Mouse (Mus musculus) CH12.LX (cell line): ENCODE data around the gene Atp6ap1. TPM values are rescaled to one million over a fixed set of nuclear protein-coding genes. Genes with fewer than 3 reads are reported as not detected.

ENCODE experiments used
- DNase-seq: peaks from one replicate; pipeline ENCODE4 v3.0.0-alpha.2; 2013; ENCODE audit errors: extremely low read depth
- H3K27ac ChIP-seq: 2 replicates; pipeline ENCODE4 v1.5.1; 2012; ENCODE audit warnings: low read depth, mild to moderate bottlenecking, control low read depth, moderate library complexity; ENCODE audit not compliant: insufficient read depth
- H3K27me3 ChIP-seq: replicated peaks from 2 replicates; pipeline ENCODE3; 2012; ENCODE audit warnings: inconsistent platforms
- H3K36me3 ChIP-seq, 2 experiments: replicated peaks in 1 of 2; 2 replicates each; pipeline versions ENCODE3 to v1.6.1; 2012; ENCODE audit warnings: inconsistent platforms in 1 of 2, low read length in 1 of 2, mild to moderate bottlenecking in 1 of 2, mixed read lengths in 1 of 2, moderate library complexity in 1 of 2; ENCODE audit not compliant: control insufficient read depth in 1 of 2, insufficient read depth in 1 of 2
- H3K4me1 ChIP-seq, 2 experiments: 2 replicates each; pipeline ENCODE4 v1.6.1; 2012; ENCODE audit warnings: inconsistent platforms in 1 of 2, moderate library complexity in 1 of 2; ENCODE audit not compliant: insufficient read depth in 2 of 2, control insufficient read depth in 1 of 2
- H3K4me2 ChIP-seq: 2 replicates; pipeline ENCODE4 v1.6.1; 2012; ENCODE audit warnings: low read depth, mild to moderate bottlenecking, control low read depth; ENCODE audit not compliant: poor library complexity, insufficient read depth, severe bottlenecking
- H3K4me3 ChIP-seq, 3 experiments: fragments of 150-350 bp in 1 of 3; sonication (generic) in 1 of 3; replicated peaks in 1 of 3; 2 replicates each; pipeline versions ENCODE3 to v1.5.1; 2011 to 2012; ENCODE audit warnings: low read depth in 2 of 3, low read length in 2 of 3, mild to moderate bottlenecking in 2 of 3, moderate library complexity in 2 of 3, control low read depth in 1 of 3, improper control_type of control experiment in 1 of 3, inconsistent platforms in 1 of 3, mixed read lengths in 1 of 3; ENCODE audit not compliant: poor library complexity in 1 of 3
- H3K79me2 ChIP-seq: replicated peaks from 2 replicates; pipeline ENCODE4 v1.6.1; 2012; ENCODE audit warnings: mild to moderate bottlenecking, moderate library complexity; ENCODE audit not compliant: control insufficient read depth, poor library complexity, insufficient read depth, severe bottlenecking; ENCODE audit errors: extremely low read depth
- H3K9ac ChIP-seq: 2 replicates; pipeline ENCODE4 v1.6.1; 2012; ENCODE audit warnings: low read depth, mild to moderate bottlenecking, control low read depth, moderate library complexity; ENCODE audit not compliant: insufficient read depth
- H3K9me3 ChIP-seq: replicated peaks from 2 replicates; pipeline ENCODE3; 2012; ENCODE audit warnings: low read length, inconsistent platforms, mixed read lengths
- BHLHE40 ChIP-seq: IDR thresholded peaks from 2 replicates; pipeline ENCODE4 v1.6.1; 2011; ENCODE audit warnings: mild to moderate bottlenecking, low read depth, low read length, improper control_type of control experiment
- CHD1 ChIP-seq: IDR thresholded peaks from 2 replicates; pipeline ENCODE4 v1.6.1; 2012; ENCODE audit warnings: low read depth, low read length, improper control_type of control experiment, inconsistent platforms
- GABPA ChIP-seq: IDR thresholded peaks from 2 replicates; pipeline ENCODE4 v1.6.1; 2012; ENCODE audit warnings: low read depth, low read length, improper control_type of control experiment, inconsistent platforms; ENCODE audit not compliant: insufficient replicate concordance
- JUND ChIP-seq: conservative IDR thresholded peaks from 2 replicates; pipeline ENCODE4 v1.6.1; 2011; ENCODE audit warnings: low read depth, low read length, improper control_type of control experiment
- MAFK ChIP-seq: IDR thresholded peaks from 2 replicates; pipeline ENCODE4 v1.6.1; 2011; ENCODE audit warnings: low read length, improper control_type of control experiment; ENCODE audit not compliant: insufficient replicate concordance
- MAZ ChIP-seq: IDR thresholded peaks from 2 replicates; pipeline ENCODE4 v1.6.1; 2012; ENCODE audit warnings: low read depth, mild to moderate bottlenecking, inconsistent platforms, low read length, improper control_type of control experiment, moderate library complexity
- MEF2A ChIP-seq: IDR thresholded peaks from 2 replicates; pipeline ENCODE4 v1.6.1; 2014; ENCODE audit warnings: low read depth, mild to moderate bottlenecking, inconsistent platforms, low read length, improper control_type of control experiment, borderline replicate concordance
- MYC ChIP-seq: IDR thresholded peaks from 2 replicates; pipeline ENCODE4 v1.6.1; 2011; ENCODE audit warnings: low read depth, mild to moderate bottlenecking, improper control_type of control experiment, low read length
- NELFE ChIP-seq: IDR thresholded peaks from 2 replicates; pipeline ENCODE4 v1.6.1; 2011; ENCODE audit warnings: low read depth, low read length, improper control_type of control experiment
- NRF1 ChIP-seq: IDR thresholded peaks from 2 replicates; pipeline ENCODE4 v1.6.1; 2014; ENCODE audit warnings: low read depth, mild to moderate bottlenecking, inconsistent platforms, low read length, improper control_type of control experiment, moderate library complexity
- PAX5 ChIP-seq: IDR thresholded peaks from 2 replicates; pipeline ENCODE4 v1.6.1; 2012; ENCODE audit warnings: low read length, inconsistent platforms, mixed read lengths
- RAD21 ChIP-seq: IDR thresholded peaks from 2 replicates; pipeline ENCODE4 v1.6.1; 2011; ENCODE audit warnings: low read depth, mild to moderate bottlenecking, low read length, improper control_type of control experiment, moderate library complexity
- TBP ChIP-seq: conservative IDR thresholded peaks from 2 replicates; pipeline ENCODE4 v1.6.1; 2011; ENCODE audit warnings: low read depth, low read length, improper control_type of control experiment
- TCF12 ChIP-seq: IDR thresholded peaks from 2 replicates; pipeline ENCODE4 v1.6.1; 2014; ENCODE audit warnings: low read depth, mild to moderate bottlenecking, inconsistent platforms, low read length, improper control_type of control experiment
- ZC3H11A ChIP-seq: IDR thresholded peaks from 2 replicates; pipeline ENCODE4 v1.6.1; 2012; ENCODE audit warnings: low read depth, mild to moderate bottlenecking, inconsistent platforms, low read length, improper control_type of control experiment
- ZKSCAN1 ChIP-seq: IDR thresholded peaks from 2 replicates; pipeline ENCODE4 v1.6.1; 2012; ENCODE audit warnings: low read depth, inconsistent platforms, low read length, improper control_type of control experiment, borderline replicate concordance
- ZMIZ1 ChIP-seq: IDR thresholded peaks from 2 replicates; pipeline ENCODE4 v1.6.1; 2012; ENCODE audit warnings: low read depth, mild to moderate bottlenecking, inconsistent platforms, low read length, improper control_type of control experiment
- ZNF384 ChIP-seq: IDR thresholded peaks from 2 replicates; pipeline ENCODE4 v1.6.1; 2012; ENCODE audit warnings: low read depth, low read length, improper control_type of control experiment, inconsistent platforms
- dilution Hi-C: fragments of 300-500 bp; cut with MboI; formaldehyde crosslinking; loops from 2 replicates; pipeline ENCODE4 v1.14.3; 2020; ENCODE audit warnings: low sequenced_read_pairs; ENCODE audit not compliant: extremely low pct_unique_long_range_greater_than_20kb, extremely low pct_ligation_motif_present
- in situ Hi-C: fragments of 300-500 bp; cut with MboI; formaldehyde crosslinking; loops from 3 replicates; pipeline ENCODE4 v1.14.3; 2019; ENCODE audit warnings: low sequenced_read_pairs, low pct_ligation_motif_present, low pct_unique_long_range_greater_than_20kb, mixed read lengths
- polyA plus RNA-seq: library from polyadenylated mRNA; unstranded; fragments of >175 nt; gene quantifications from 2 replicates; pipeline ENCODE4 v1.2.1, GENCODE M21; 2012; ENCODE audit warnings: low read depth; ENCODE audit not compliant: insufficient read length
- total RNA-seq, 2 experiments: library from RNA; depleted of rRNA; stranded (reverse); fragments of 300-350 nt in 1 of 2; fragments of >200 nt in 1 of 2; gene quantifications; 2 replicates each; pipeline ENCODE4 v1.2.3; 2012 to 2014

Gene Atp6ap1
- total and polyA plus RNA-seq, 3 experiments = 53.3 to 66.4 (median 53.8) TPM

- TF ChIP-seq ZMIZ1 (no peak), CHD1 (peak; percentile 92; the same call in 1 of the 2 replicates), MYC (0 out of 2 replicates have a peak, but pooled peaks have one; percentile 37), JUND (no peak)
These were observed 31.8 kb downstream of the Atp6ap1 start, which contains the start of gene Plxna3 (continued) for GRCm38 (mm10) chrX:74328725-74329161.

- peaks cover 9 to 26% of the 10 kb centered on the region in 2 experiments; a peak in 2 of 4 replicates for H3K4me1 ChIP-seq
- DNase-seq = no peak
- no peaks in the 10 kb centered on the region for H3K9me3 ChIP-seq
- in situ Hi-C loops = no loop called here
- TF ChIP-seq RAD21 = no peak
- TF ChIP-seq MEF2A = no peak
- TF ChIP-seq PAX5 = no peak
- TF ChIP-seq NELFE = no peak
- TF ChIP-seq TBP = no peak
- TF ChIP-seq MAFK = no peak
- no peak for TF ChIP-seq ZKSCAN1
- no peak for TF ChIP-seq JUND
- TF ChIP-seq GABPA = no peak
- TF ChIP-seq ZNF384 = no peak
- no peak for TF ChIP-seq MYC
- TF ChIP-seq BHLHE40 = no peak
- TF ChIP-seq MAZ = no peak
- no peak for TF ChIP-seq TCF12
- no peak for TF ChIP-seq NRF1
- TF ChIP-seq ZC3H11A = no peak
- TF ChIP-seq, all 38 proteins: peak for 0
- Histone ChIP-seq H3K27me3 (no peaks in the 10 kb centered on the region), H3K27ac (no peak overlapping the region), H3K4me3 (peak overlapping the region; percentile 37 to 53 (median 39)), H3K9ac (peak overlapping the region; percentile 64), H3K36me3 (peaks cover 0 to 20% of the 10 kb centered on the region in 2 experiments), H3K4me2 (peak overlapping the region; percentile 73), H3K79me2 (no peaks in the 10 kb centered on the region; the same call in 1 of the 2 replicates)
- dilution Hi-C loops = no loop called here
These were observed 32.3 kb downstream of the Atp6ap1 start for GRCm38 (mm10) chrX:74329215-74329671.
